Mouse (Mus musculus) midbrain, embryonic 11.5 days (tissue): ENCODE measurements around the gene Pomt1. TPM values are rescaled to one million over a fixed set of nuclear protein-coding genes. Genes with fewer than 3 reads are reported as not detected.

Experiments
- ATAC-seq: fragments of 200-750 bp; cut with Nextera tagmentation; 2 replicates; pipeline ENCODE4 v1.8.0; 2017; ENCODE audit warnings: moderate TSS enrichment, moderate library complexity; ENCODE audit not compliant: low FRiP score
- DNase-seq: peaks from one replicate; pipeline ENCODE4 v3.0.0; 2015; ENCODE audit warnings: low spot score; ENCODE audit errors: missing footprints
- H3K27ac ChIP-seq: fragments of 300-500 bp; sonication (generic); 2 replicates; pipeline ENCODE4 v1.5.1; 2014; ENCODE audit warnings: low read depth, low read length
- H3K27me3 ChIP-seq: fragments of 300-500 bp; sonication (generic); 2 replicates; pipeline ENCODE4 v1.6.1; 2014; ENCODE audit warnings: mild to moderate bottlenecking, low read length, moderate library complexity, mixed read lengths; ENCODE audit not compliant: control insufficient read depth, insufficient read depth
- H3K36me3 ChIP-seq: fragments of 300-500 bp; sonication (generic); 2 replicates; pipeline ENCODE4 v1.6.1; 2014; ENCODE audit warnings: mild to moderate bottlenecking, low read length, moderate library complexity, mixed read lengths; ENCODE audit not compliant: control insufficient read depth, insufficient read depth
- H3K4me1 ChIP-seq: fragments of 300-500 bp; sonication (generic); 2 replicates; pipeline ENCODE4 v1.6.1; 2014; ENCODE audit warnings: low read length; ENCODE audit not compliant: control insufficient read depth, insufficient read depth
- H3K4me2 ChIP-seq: fragments of 300-500 bp; sonication (generic); 2 replicates; pipeline ENCODE4 v1.6.1; 2014; ENCODE audit warnings: mild to moderate bottlenecking, moderate library complexity
- H3K4me3 ChIP-seq: fragments of 300-500 bp; sonication (generic); 2 replicates; pipeline ENCODE4 v1.5.1; 2014; ENCODE audit warnings: low read depth, low read length
- H3K9ac ChIP-seq: fragments of 300-500 bp; sonication (generic); 2 replicates; pipeline ENCODE4 v1.6.1; 2014; ENCODE audit warnings: low read length
- H3K9me3 ChIP-seq: fragments of 300-500 bp; sonication (generic); 2 replicates; pipeline ENCODE4 v1.6.1; 2016; ENCODE audit warnings: low read length; ENCODE audit not compliant: control insufficient read depth
- WGBS: fragments of 180-500 bp; shearing (Covaris S2); extraction: QIAGEN DNeasy Blood & Tissue Kit; methylation state at CpG from one replicate; pipeline ENCODE4 v1.1.7; 2014; 5-methylcytosine and 5-hydroxymethylcytosine counted together
- polyA plus RNA-seq: library from polyadenylated mRNA; unstranded; fragments of >200 nt; fragmentation: Nextera tagmentation; extraction: Ambion mirVana; gene quantifications from 2 replicates; pipeline ENCODE4 v1.2.1, GENCODE M21; 2014

Gene Pomt1
- polyA plus RNA-seq, 1 experiment from 2014 or later = 22.0 TPM

DNA sequence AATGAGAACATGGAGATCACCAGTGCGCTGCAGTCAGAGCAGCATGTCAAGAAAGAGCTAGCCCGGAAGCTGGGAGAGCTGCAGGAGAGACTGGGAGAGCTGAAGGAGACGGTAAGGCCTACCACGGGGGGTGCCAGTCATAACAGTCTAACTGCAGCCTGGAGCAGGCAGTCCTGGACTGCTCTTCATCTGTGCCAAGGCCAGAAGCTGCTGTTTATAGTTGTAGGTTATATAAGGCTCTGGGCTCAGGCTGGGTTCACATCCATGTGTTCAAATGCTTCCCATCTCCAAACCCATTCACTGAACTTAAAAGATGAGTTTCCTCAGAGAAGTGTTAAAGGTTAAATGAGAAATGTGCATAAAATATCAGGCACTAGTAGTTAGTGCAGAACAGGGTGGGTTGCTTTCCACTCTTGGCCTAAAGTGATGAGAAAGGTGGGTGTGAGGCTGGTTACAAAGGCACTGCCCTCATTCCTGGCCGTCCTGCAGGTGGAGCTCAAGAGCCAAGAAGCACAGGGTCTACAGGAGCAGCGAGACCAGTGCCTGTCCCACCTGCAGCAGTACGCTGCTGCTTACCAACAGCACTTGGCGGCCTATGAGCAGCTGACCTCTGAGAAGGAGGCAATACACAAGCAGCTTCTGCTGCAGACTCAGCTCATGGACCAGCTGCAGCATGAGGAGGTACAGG, 67.9 kb downstream of the Pomt1 start:
- no peak overlapping the region for H3K27ac ChIP-seq

More for the DNA sequence above, 67.9 kb downstream of the Pomt1 start:
- 60% methylated on average over 8 of the region's 8 CpGs for WGBS
- Histone ChIP-seq H3K9ac (no peak overlapping the region), H3K4me2 (no peak overlapping the region), H3K36me3 (peaks cover 27% of the 10 kb centered on the region), H3K9me3 (no peaks in the 10 kb centered on the region), H3K27me3 (no peaks in the 10 kb centered on the region), H3K4me1 (no peaks in the 10 kb centered on the region), H3K4me3 (no peak overlapping the region)
- ATAC-seq = peak; percentile 54; the same call in 1 of the 2 replicates
- DNase-seq = no peak

Other genes starting within 250 kb of the Pomt1 start
- gene Fam78a, start 151.7 kb upstream of the Pomt1 start, polyA plus RNA-seq = 0.60 and 1.3 TPM in 2 replicates
- 5.9 and 7.3 TPM in 2 replicates for gene Plpp7, start 141.1 kb upstream of the Pomt1 start, polyA plus RNA-seq
- gene Prrc2b, start 85.5 kb upstream of the Pomt1 start, polyA plus RNA-seq = 52.6 and 64.1 TPM in 2 replicates
- 70.9 and 73.2 TPM in 2 replicates for gene Uck1, start 23.6 kb downstream of the Pomt1 start, polyA plus RNA-seq
- gene Golga2, start 50.8 kb downstream of the Pomt1 start, polyA plus RNA-seq = 14.6 and 16.7 TPM in 2 replicates
- gene Swi5, start 51.5 kb downstream of the Pomt1 start, polyA plus RNA-seq = 382 and 417 TPM in 2 replicates
- 43.1 and 46.9 TPM in 2 replicates for gene Ciz1, start 115.7 kb downstream of the Pomt1 start, polyA plus RNA-seq
- gene Dnm1, start 116.7 kb downstream of the Pomt1 start, polyA plus RNA-seq = 12.9 and 13.8 TPM in 2 replicates
- gene 1110008P14Rik, start 145.3 kb downstream of the Pomt1 start, polyA plus RNA-seq = 46.4 and 49.4 TPM in 2 replicates
- gene Lcn2, start 151.7 kb downstream of the Pomt1 start, polyA plus RNA-seq = 0.30 TPM in 1 of 2 replicates, not detected in the other
- 24.7 and 25.4 TPM in 2 replicates for gene Ptges2, start 159.3 kb downstream of the Pomt1 start, polyA plus RNA-seq
- gene Naif1, start 213.9 kb downstream of the Pomt1 start, polyA plus RNA-seq = 6.3 and 6.4 TPM in 2 replicates
- 20.0 and 20.4 TPM in 2 replicates for gene Slc25a25, start 214.9 kb downstream of the Pomt1 start, polyA plus RNA-seq